Mouse (Mus musculus): ENCODE data around the gene Mamdc2. TPM values are rescaled to one million over a fixed set of nuclear protein-coding genes. Genes with fewer than 3 reads are reported as not detected.

The Mamdc2 gene
- total and polyA plus RNA-seq, 3 experiments = not detected

DNA sequence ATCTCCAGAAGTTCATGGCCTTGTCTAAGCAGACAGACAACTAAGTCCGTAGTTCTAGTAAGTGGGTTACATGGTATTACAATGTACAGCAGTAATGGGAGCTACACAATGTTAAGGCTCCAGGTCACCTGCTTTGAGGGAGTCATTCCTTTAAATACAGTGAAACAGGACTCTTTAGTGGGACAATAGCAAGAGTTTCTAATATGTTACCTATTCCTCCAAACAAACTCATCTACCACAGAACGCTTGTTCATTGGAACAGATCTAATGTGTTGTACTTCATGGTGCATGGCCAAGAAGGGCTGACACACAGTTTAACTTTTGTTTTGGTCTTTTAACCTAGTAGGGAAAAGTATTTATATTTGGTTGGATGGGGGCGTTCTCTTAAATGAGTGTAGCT is 105.5 kb downstream of the Mamdc2 start (continued):
- no peak for TF ChIP-seq SIN3A (IDR thresholded peaks at IDR 0.05; ENCODE audit: low read length)

DNA sequence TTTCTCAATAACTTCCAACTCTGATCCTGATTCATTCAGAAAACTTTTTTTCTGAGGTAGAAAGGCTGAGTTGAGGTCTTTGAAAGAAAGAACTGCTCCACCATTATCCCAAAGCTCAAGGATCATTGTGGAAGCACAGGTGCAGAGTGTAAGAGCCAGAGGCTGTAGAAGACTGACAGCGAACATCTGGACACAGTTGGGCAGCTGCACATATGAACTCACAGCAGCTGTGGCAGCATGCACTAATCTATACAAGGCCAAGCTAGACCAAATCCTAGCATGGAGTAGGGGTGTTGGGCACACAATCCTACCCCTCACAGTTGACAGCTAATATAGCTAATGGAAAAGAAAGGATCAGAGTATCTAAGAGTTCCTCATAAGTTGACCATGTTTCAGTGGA is 115.4 kb downstream of the Mamdc2 start:
- H3K27ac ChIP-seq (ENCODE audit: control insufficient read depth, low read depth, low read length) = no peak overlapping the region
- TF ChIP-seq NRF1 (IDR thresholded peaks at IDR 0.05; ENCODE audit: insufficient read depth, low read depth, low read length, poor library complexity, severe bottlenecking) = no peak
- TF ChIP-seq MYC (IDR thresholded peaks at IDR 0.05; ENCODE audit: low read depth, low read length) = no peak
- TF ChIP-seq POLR2AphosphoS5 (IDR thresholded peaks at IDR 0.05; ENCODE audit: borderline replicate concordance, low read depth, low read length) = no peak
- no peak for TF ChIP-seq CHD1 (IDR thresholded peaks at IDR 0.05; ENCODE audit: low read depth, low read length)
- no peak for TF ChIP-seq SIN3A (IDR thresholded peaks at IDR 0.05; ENCODE audit: low read length)
- no peak for TF ChIP-seq JUND (IDR thresholded peaks at IDR 0.05; ENCODE audit: low read depth, low read length)
- no peak for TF ChIP-seq CTCF (IDR thresholded peaks at IDR 0.05 in 2 of 3, conservative IDR thresholded peaks at IDR 0.05 in 1 of 3; ENCODE audit: control insufficient read depth in 1 of 3, insufficient read depth in 1 of 3, low read depth in 2 of 3, low read length in 3 of 3, poor library complexity in 1 of 3, severe bottlenecking in 1 of 3)
- no peak for TF ChIP-seq ETS1 (IDR thresholded peaks at IDR 0.05; ENCODE audit: low read depth, low read length)
- TF ChIP-seq MEF2A (IDR thresholded peaks at IDR 0.05; ENCODE audit: extremely low read depth, insufficient replicate concordance, low read depth, low read length, poor library complexity, severe bottlenecking) = no peak
- no peak for TF ChIP-seq SMC3 (IDR thresholded peaks at IDR 0.05; ENCODE audit: low read depth, low read length)
- no peak for TF ChIP-seq MAFK (IDR thresholded peaks at IDR 0.05; ENCODE audit: borderline replicate concordance, low read depth, low read length)
- DNase-seq (ENCODE audit: low read depth, low spot score) = no peak

DNA sequence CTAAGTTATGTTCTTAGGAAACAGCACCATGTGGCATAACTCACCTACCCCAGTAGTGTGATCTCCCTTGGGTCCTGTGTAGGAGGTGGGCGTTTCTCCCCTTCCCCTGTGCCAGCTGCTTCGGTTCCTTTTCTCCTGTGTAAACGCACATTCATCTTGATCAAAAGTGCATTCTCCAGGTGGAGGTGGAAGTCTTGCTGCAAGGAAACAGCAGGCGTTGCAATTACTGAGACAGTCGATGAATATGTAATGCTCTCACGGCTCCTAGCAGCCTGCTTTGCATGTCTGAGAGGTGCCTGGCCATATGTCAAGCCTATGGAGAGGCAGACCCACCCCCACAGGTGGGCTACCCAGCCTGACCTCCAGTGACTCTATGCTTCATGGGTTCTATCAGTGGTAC is 117.4 kb downstream of the Mamdc2 start:
- Histone ChIP-seq H3K4me1 (ENCODE audit: control insufficient read depth in 1 of 2, insufficient read depth in 2 of 2, low read length in 2 of 2) (no peaks in the 10 kb centered on the region), H3K79me2 (ENCODE audit: control insufficient read depth, insufficient read depth, low read length, poor library complexity) (no peaks in the 10 kb centered on the region), H3K9ac (ENCODE audit: control insufficient read depth, low read depth, low read length, poor library complexity, severe bottlenecking) (no peak overlapping the region), H3K27me3 (ENCODE audit: control insufficient read depth in 1 of 2, insufficient read depth in 2 of 2, low read length in 2 of 2) (no peaks in the 10 kb centered on the region), H3K27ac (ENCODE audit: control insufficient read depth, low read depth, low read length) (no peak overlapping the region), H3K36me3 (ENCODE audit: control insufficient read depth in 1 of 2, insufficient read depth in 2 of 2, low read length in 2 of 2) (no peaks in the 10 kb centered on the region), H3K4me3 (ENCODE audit: control insufficient read depth in 1 of 2, insufficient read depth in 1 of 2, low read depth in 2 of 2, low read length in 2 of 2) (no peak overlapping the region), H3K9me3 (replicated peaks; ENCODE audit: insufficient read depth, low read length) (no peaks in the 10 kb centered on the region)
- TF ChIP-seq GABPA (IDR thresholded peaks at IDR 0.05; ENCODE audit: low read depth, low read length) (no peak), KAT2A (conservative IDR thresholded peaks at IDR 0.05; ENCODE audit: low read depth, low read length) (no peak), E2F4 (IDR thresholded peaks at IDR 0.05; ENCODE audit: borderline replicate concordance, low read depth, low read length) (no peak), CHD2 (IDR thresholded peaks at IDR 0.05; ENCODE audit: low read length) (no peak), EP300 (IDR thresholded peaks at IDR 0.05; ENCODE audit: low read depth in 1 of 2, low read length in 2 of 2) (no peak), POLR2AphosphoS2 (IDR thresholded peaks at IDR 0.05; ENCODE audit: low read length) (no peak), MEF2A (IDR thresholded peaks at IDR 0.05; ENCODE audit: extremely low read depth, insufficient replicate concordance, low read depth, low read length, poor library complexity, severe bottlenecking) (no peak), MAZ (IDR thresholded peaks at IDR 0.05; ENCODE audit: low read depth, low read length) (no peak), CTCF (IDR thresholded peaks at IDR 0.05 in 2 of 3, conservative IDR thresholded peaks at IDR 0.05 in 1 of 3; ENCODE audit: control insufficient read depth in 1 of 3, insufficient read depth in 1 of 3, low read depth in 2 of 3, low read length in 3 of 3, poor library complexity in 1 of 3, severe bottlenecking in 1 of 3) (no peak)
- no peak for DNase-seq (ENCODE audit: low read depth, low spot score)

More for the DNA sequence above, 115.4 kb downstream of the Mamdc2 start:
- H3K36me3 ChIP-seq (ENCODE audit: control insufficient read depth in 1 of 2, insufficient read depth in 2 of 2, low read length in 2 of 2) = no peaks in the 10 kb centered on the region
- no peaks in the 10 kb centered on the region for H3K27me3 ChIP-seq (ENCODE audit: control insufficient read depth in 1 of 2, insufficient read depth in 2 of 2, low read length in 2 of 2)
- H3K9ac ChIP-seq (ENCODE audit: control insufficient read depth, low read depth, low read length, poor library complexity, severe bottlenecking) = no peak overlapping the region
- H3K79me2 ChIP-seq (ENCODE audit: control insufficient read depth, insufficient read depth, low read length, poor library complexity) = no peaks in the 10 kb centered on the region
- H3K9me3 ChIP-seq (replicated peaks; ENCODE audit: insufficient read depth, low read length) = no peaks in the 10 kb centered on the region
- H3K4me3 ChIP-seq (ENCODE audit: control insufficient read depth in 1 of 2, insufficient read depth in 1 of 2, low read depth in 2 of 2, low read length in 2 of 2) = no peak overlapping the region
- no peaks in the 10 kb centered on the region for H3K4me1 ChIP-seq (ENCODE audit: control insufficient read depth in 1 of 2, insufficient read depth in 2 of 2, low read length in 2 of 2)

Data from MEL (cell line).